Mouse (Mus musculus) limb, embryonic 14.5 days (tissue): Measurements from ENCODE around the gene Mbnl1. TPM values are rescaled to one million over a fixed set of nuclear protein-coding genes. Genes with fewer than 3 reads are reported as not detected.
A peak's percentile ranks its signal among the peaks of the same experiment; 100 is the strongest.

Experiments
- ATAC-seq: fragments of 200-750 bp; cut with Nextera tagmentation; 2 replicates; pipeline ENCODE4 v1.8.0; 2017; ENCODE audit warnings: low read depth, moderate number of reproducible peaks, moderate TSS enrichment; ENCODE audit not compliant: low FRiP score
- DNase-seq: peaks from one replicate; pipeline ENCODE4 v3.0.0-alpha.2; 2015; ENCODE audit warnings: low spot score
- H3K27ac ChIP-seq: fragments of 300-500 bp; sonication (generic); replicated peaks from 2 replicates; pipeline ENCODE4 v1.5.1; 2014; ENCODE audit warnings: low read depth, mild to moderate bottlenecking, low read length, moderate library complexity, mixed read lengths
- H3K27me3 ChIP-seq: fragments of 300-500 bp; sonication (generic); 2 replicates; pipeline ENCODE4 v1.6.1; 2014; ENCODE audit warnings: low read length, mixed read lengths; ENCODE audit not compliant: control insufficient read depth, insufficient read depth
- H3K36me3 ChIP-seq: fragments of 300-500 bp; sonication (generic); 2 replicates; pipeline ENCODE4 v1.6.1; 2014; ENCODE audit warnings: mild to moderate bottlenecking, low read length, moderate library complexity, mixed read lengths; ENCODE audit not compliant: control insufficient read depth, insufficient read depth
- H3K4me1 ChIP-seq: fragments of 300-500 bp; sonication (generic); 2 replicates; pipeline ENCODE4 v1.6.1; 2014; ENCODE audit warnings: antibody characterized with exemption, low read length, mixed read lengths; ENCODE audit not compliant: control insufficient read depth, insufficient read depth
- H3K4me2 ChIP-seq: fragments of 300-500 bp; sonication (generic); replicated peaks from 2 replicates; pipeline ENCODE4 v1.6.1; 2014; ENCODE audit warnings: low read depth, mild to moderate bottlenecking, low read length, moderate library complexity; ENCODE audit not compliant: severe bottlenecking
- H3K4me3 ChIP-seq: fragments of 300-500 bp; sonication (generic); replicated peaks from 2 replicates; pipeline ENCODE4 v1.5.1; 2014; ENCODE audit warnings: low read length
- H3K9ac ChIP-seq: fragments of 300-500 bp; sonication (generic); 2 replicates; pipeline ENCODE4 v1.6.1; 2014; ENCODE audit warnings: mild to moderate bottlenecking, low read depth, low read length, moderate library complexity; ENCODE audit not compliant: severe bottlenecking
- H3K9me3 ChIP-seq: fragments of 300-500 bp; sonication (generic); 2 replicates; pipeline ENCODE4 v1.6.1; 2016; ENCODE audit warnings: low read length; ENCODE audit not compliant: control insufficient read depth
- POLR2A ChIP-seq: fragments of 200-500 bp; IDR thresholded peaks from 2 replicates; pipeline ENCODE4 v1.8.0; 2012; ENCODE audit warnings: inconsistent platforms, mild to moderate bottlenecking, moderate library complexity, borderline replicate concordance; ENCODE audit not compliant: insufficient read depth, insufficient read length; ENCODE audit errors: extremely low read depth
- WGBS: fragments of 180-500 bp; shearing (Covaris S2); extraction: QIAGEN DNeasy Blood & Tissue Kit; methylation state at CpG from one replicate; pipeline ENCODE4 v1.1.7; 2014; 5-methylcytosine and 5-hydroxymethylcytosine counted together
- polyA plus RNA-seq, 2 experiments: library from polyadenylated mRNA; depleted of rRNA in 1 of 2; stranded (reverse) in 1 of 2; unstranded in 1 of 2; fragments of >200 nt; fragmentation: Nextera tagmentation in 1 of 2; extraction: Ambion mirVana in 1 of 2; gene quantifications; 2 replicates each; pipeline versions ENCODE4 v1.2.1 to v1.2.3; 2012 to 2014

Mbnl1 gene
- polyA plus RNA-seq (2012; rRNA removed), result 40.2 and 48.3 TPM in 2 replicates
- polyA plus RNA-seq (2014; fragmentation: Nextera tagmentation; extraction: Ambion mirVana), result 123 and 124 TPM in 2 replicates

DNA sequence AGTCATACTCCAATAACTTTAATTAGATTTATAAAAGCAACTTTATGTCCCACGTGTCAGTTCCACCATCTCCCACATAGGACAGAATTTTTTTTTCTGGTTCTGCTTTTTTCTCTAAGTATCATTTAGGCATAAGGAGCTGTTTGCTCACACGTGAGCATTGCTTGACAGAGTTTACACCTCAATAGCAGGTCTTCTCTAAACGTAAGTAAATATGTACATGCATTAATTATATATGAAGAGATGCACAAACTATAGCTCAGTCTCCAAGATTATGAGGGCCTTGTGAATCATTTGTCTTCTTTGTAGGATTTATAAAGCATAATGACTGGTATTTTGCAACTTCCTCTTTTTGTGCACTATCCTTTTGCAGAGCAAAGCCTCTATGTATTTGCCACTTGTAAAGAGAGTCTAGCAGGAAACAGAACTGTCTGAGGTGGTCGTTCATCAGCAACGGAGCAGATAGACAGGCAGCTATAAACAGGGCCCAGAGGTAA lies at the start of gene Mbnl1:
Gene Mbnl1 (plus strand): TSS at position 150 of the 497 bp plus-strand sequence.
- no peak for ATAC-seq
- Histone ChIP-seq H3K4me1 (no peaks in the 10 kb centered on the region), H3K36me3 (no peaks in the 10 kb centered on the region), H3K4me2 (no peak within 1 kb of the TSS), H3K9me3 (no peaks in the 10 kb centered on the region), H3K9ac (no peak within 1 kb of the TSS), H3K27ac (no peak within 1 kb of the TSS), H3K27me3 (no peaks in the 10 kb centered on the region), H3K4me3 (no peak within 1 kb of the TSS)
- no peak for DNase-seq
- no peak for TF ChIP-seq POLR2A
- 67% methylated on average over 5 of the region's 5 CpGs for WGBS

GRCm38 (mm10) chr3:60424148-60424547 lies 48.5 kb upstream of the Mbnl1 start:
- no peak overlapping the region for H3K27ac ChIP-seq
- no peak overlapping the region for H3K9ac ChIP-seq
- no peak overlapping the region for H3K4me2 ChIP-seq
- ATAC-seq, result no peak
- TF ChIP-seq POLR2A, result no peak
- H3K36me3 ChIP-seq, result no peaks in the 10 kb centered on the region
- H3K4me1 ChIP-seq, result no peaks in the 10 kb centered on the region
- no peaks in the 10 kb centered on the region for H3K9me3 ChIP-seq
- no peaks in the 10 kb centered on the region for H3K27me3 ChIP-seq
- no peak for DNase-seq
- WGBS, result 78% methylated on average over 1 of the region's 1 CpGs
- H3K4me3 ChIP-seq, result no peak overlapping the region

- ATAC-seq (no peak), DNase-seq (no peak)
- Histone ChIP-seq H3K9ac (no peak overlapping the region), H3K9me3 (no peaks in the 10 kb centered on the region), H3K27me3 (no peaks in the 10 kb centered on the region), H3K36me3 (no peaks in the 10 kb centered on the region), H3K27ac (no peak overlapping the region), H3K4me1 (no peaks in the 10 kb centered on the region), H3K4me3 (no peak overlapping the region), H3K4me2 (no peak overlapping the region)
- TF ChIP-seq POLR2A, result no peak
- 82% methylated on average over 5 of the region's 5 CpGs for WGBS
Observed at GRCm38 (mm10) chr3:60429049-60429448, 43.6 kb upstream of the Mbnl1 start.

DNA sequence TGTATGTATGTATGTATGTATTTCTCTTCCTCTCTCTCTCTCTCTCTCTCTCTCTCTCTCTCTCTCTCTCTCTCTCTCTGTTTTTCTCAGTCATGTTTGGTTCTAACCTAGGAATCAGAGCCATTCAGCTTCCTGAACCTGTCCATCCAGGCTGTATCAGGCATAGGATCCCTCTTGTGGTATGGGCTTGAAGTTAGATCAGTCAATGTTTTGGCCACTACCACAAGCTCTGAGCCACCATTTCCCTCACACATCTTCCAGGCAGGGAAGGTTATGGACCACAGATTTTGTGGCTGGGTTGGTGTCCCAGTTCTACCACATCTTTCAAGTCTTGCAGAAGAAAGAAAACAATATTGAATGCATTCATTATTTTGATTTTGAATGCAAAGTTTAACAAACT lies 35.4 kb upstream of the Mbnl1 start:
- ATAC-seq, result no peak
- 0 out of 2 replicates have a peak, but pooled peaks cover 4% of the 10 kb centered on the region for H3K4me1 ChIP-seq

DNA sequence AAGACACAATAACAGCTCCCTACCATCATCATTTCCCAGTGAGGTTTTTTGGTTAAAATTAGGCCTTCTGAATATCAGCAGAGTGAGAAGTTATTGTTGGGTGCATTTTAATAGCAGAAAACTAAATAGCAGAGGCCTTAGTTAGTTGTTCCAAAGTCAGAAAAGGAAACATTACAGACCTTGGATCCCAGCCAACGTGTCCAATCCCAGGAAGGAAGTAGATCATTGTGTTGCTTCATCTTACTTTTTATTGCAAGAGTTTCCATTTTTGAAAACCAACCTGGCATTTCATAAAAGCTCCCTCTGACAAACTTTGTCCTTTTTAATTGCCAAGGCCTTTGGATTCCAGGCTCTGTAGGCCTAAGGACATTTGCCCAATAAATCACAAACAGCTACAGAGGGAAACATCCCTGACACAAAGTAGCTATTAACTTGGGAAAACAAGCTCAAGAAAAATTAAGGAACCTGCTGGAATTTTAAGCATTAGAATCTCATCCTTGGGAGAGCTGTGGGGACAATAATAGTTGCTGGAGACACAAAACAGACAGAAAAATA lies 34.9 kb upstream of the Mbnl1 start:
- Histone ChIP-seq H3K4me2 (no peak overlapping the region), H3K9ac (no peak overlapping the region), H3K4me1 (0 out of 2 replicates have a peak, but pooled peaks cover 4% of the 10 kb centered on the region), H3K27me3 (no peaks in the 10 kb centered on the region), H3K4me3 (no peak overlapping the region), H3K27ac (no peak overlapping the region), H3K9me3 (no peaks in the 10 kb centered on the region), H3K36me3 (no peaks in the 10 kb centered on the region)
- DNase-seq, result peak; percentile 61
- no peak for TF ChIP-seq POLR2A
- no peak for ATAC-seq
- 41% methylated on average over 1 of the region's 1 CpGs for WGBS

More for the DNA sequence above, 35.4 kb upstream of the Mbnl1 start:
- no peaks in the 10 kb centered on the region for H3K27me3 ChIP-seq
- no peak overlapping the region for H3K27ac ChIP-seq
- H3K4me3 ChIP-seq, result no peak overlapping the region
- H3K9ac ChIP-seq, result no peak overlapping the region
- H3K4me2 ChIP-seq, result no peak overlapping the region
- no peaks in the 10 kb centered on the region for H3K36me3 ChIP-seq
- no peak for DNase-seq
- no peaks in the 10 kb centered on the region for H3K9me3 ChIP-seq
- TF ChIP-seq POLR2A, result no peak

- DNase-seq (no peak), ATAC-seq (no peak)
- H3K4me2 ChIP-seq, result no peak overlapping the region
- no peak overlapping the region for H3K27ac ChIP-seq
- no peaks in the 10 kb centered on the region for H3K27me3 ChIP-seq
- TF ChIP-seq POLR2A, result no peak
- WGBS, result 88% methylated on average over 1 of the region's 1 CpGs
- H3K36me3 ChIP-seq, result no peaks in the 10 kb centered on the region
- H3K4me1 ChIP-seq, result 0 out of 2 replicates have a peak, but pooled peaks cover 4% of the 10 kb centered on the region
- H3K4me3 ChIP-seq, result no peak overlapping the region
- H3K9ac ChIP-seq, result no peak overlapping the region
- no peaks in the 10 kb centered on the region for H3K9me3 ChIP-seq
Observed at GRCm38 (mm10) chr3:60438715-60439114, 33.9 kb upstream of the Mbnl1 start.
